Mouse (Mus musculus): Measurements from ENCODE around the gene Csmd2. TPM values are rescaled to one million over a fixed set of nuclear protein-coding genes. Genes with fewer than 3 reads are reported as not detected.

Gene Csmd2
- polyA plus RNA-seq, 1 experiment: 289 TPM

DNA sequence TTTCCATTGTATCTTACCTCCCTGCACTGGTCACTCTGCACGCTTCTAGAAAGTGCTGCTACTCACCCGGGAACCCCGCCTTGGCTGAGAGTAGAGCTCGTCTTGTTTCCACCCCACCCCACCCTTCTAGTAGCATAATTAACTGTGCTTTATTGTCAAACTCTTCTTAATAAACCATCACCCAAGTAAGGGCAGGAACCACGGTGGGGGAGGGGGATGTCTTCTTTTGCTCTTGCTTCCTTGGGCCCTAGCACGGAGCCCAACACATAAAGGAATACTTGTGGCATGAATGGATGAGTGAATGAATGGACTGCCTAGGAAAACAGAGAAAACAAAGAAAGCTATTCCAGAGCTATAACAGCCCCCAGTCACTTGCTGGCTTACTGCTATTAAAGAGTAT is 6.5 kb upstream of the Csmd2 start:
- Histone ChIP-seq H3K4me3 (replicated peaks; ENCODE audit: control insufficient read depth, low read depth, low read length) (no peak overlapping the region), H3K27ac (ENCODE audit: control insufficient read depth, insufficient read depth, low read depth, low read length, poor library complexity) (no peak overlapping the region), H3K4me1 (ENCODE audit: control insufficient read depth, insufficient read depth, low read length) (no peaks in the 10 kb centered on the region)
- TF ChIP-seq CTCF (IDR thresholded peaks at IDR 0.05; ENCODE audit: control insufficient read depth, insufficient read depth, low read length) (no peak), POLR2A (IDR thresholded peaks at IDR 0.05; ENCODE audit: borderline replicate concordance, control insufficient read depth, low read depth, low read length) (no peak)
- 78% methylated on average over 6 of the region's 6 CpGs for WGBS

DNA sequence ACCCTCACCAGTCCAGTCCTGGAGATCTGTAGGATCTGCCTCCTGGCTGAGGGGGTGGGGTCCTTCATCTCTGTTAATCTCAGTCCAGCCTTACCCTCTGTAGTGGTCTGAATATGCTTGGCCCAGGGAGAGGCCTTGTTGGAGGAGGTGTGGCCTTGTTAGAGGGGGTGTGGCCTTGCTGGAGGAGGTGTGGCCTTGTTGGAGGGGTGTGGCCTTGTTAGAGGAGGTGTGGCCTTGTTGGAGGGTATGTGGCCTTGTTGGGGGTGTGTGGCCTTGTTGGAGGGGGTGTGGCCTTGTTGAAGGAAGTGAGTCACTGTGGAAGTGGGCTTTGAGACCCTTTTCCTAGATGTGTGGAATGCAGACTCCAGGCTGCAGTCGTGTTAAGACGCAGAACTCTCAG is 3.2 kb upstream of the Csmd2 start:
- no peak overlapping the region for H3K4me3 ChIP-seq (replicated peaks; ENCODE audit: control insufficient read depth, low read depth, low read length)
- H3K4me1 ChIP-seq (ENCODE audit: control insufficient read depth, insufficient read depth, low read length): no peaks in the 10 kb centered on the region
- TF ChIP-seq POLR2A (IDR thresholded peaks at IDR 0.05; ENCODE audit: borderline replicate concordance, control insufficient read depth, low read depth, low read length) (no peak), CTCF (IDR thresholded peaks at IDR 0.05; ENCODE audit: control insufficient read depth, insufficient read depth, low read length) (no peak)
- H3K27ac ChIP-seq (ENCODE audit: control insufficient read depth, insufficient read depth, low read depth, low read length, poor library complexity): no peak overlapping the region
- 57% methylated on average over 2 of the region's 2 CpGs for WGBS

DNA sequence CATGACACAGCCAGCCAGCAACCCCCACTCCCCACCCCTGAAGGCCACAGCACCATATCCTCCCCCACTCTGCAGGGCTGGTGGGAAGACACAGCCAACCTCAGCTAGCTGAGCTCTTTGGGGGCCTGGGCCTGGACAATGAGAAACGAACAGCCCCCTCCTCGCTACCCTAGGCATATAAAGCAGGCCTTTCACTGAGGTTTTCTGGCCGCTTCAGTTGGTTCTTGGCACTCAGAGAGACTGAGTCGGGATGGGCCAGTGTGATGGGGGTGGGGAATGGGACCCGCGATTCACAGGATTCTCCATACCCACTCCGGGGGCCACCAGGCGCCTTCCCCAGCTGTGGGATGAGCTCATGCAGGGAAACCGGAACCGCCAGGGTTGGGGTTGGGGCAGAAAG is 1.8 kb upstream of the Csmd2 start:
- Histone ChIP-seq H3K4me3 (replicated peaks; ENCODE audit: control insufficient read depth, low read depth, low read length) (no peak overlapping the region), H3K27ac (ENCODE audit: control insufficient read depth, insufficient read depth, low read depth, low read length, poor library complexity) (no peak overlapping the region), H3K4me1 (ENCODE audit: control insufficient read depth, insufficient read depth, low read length) (no peaks in the 10 kb centered on the region)
- 18% methylated on average over 10 of the region's 10 CpGs for WGBS
- TF ChIP-seq POLR2A (IDR thresholded peaks at IDR 0.05; ENCODE audit: borderline replicate concordance, control insufficient read depth, low read depth, low read length): no peak
- TF ChIP-seq CTCF (IDR thresholded peaks at IDR 0.05; ENCODE audit: control insufficient read depth, insufficient read depth, low read length): no peak

DNA sequence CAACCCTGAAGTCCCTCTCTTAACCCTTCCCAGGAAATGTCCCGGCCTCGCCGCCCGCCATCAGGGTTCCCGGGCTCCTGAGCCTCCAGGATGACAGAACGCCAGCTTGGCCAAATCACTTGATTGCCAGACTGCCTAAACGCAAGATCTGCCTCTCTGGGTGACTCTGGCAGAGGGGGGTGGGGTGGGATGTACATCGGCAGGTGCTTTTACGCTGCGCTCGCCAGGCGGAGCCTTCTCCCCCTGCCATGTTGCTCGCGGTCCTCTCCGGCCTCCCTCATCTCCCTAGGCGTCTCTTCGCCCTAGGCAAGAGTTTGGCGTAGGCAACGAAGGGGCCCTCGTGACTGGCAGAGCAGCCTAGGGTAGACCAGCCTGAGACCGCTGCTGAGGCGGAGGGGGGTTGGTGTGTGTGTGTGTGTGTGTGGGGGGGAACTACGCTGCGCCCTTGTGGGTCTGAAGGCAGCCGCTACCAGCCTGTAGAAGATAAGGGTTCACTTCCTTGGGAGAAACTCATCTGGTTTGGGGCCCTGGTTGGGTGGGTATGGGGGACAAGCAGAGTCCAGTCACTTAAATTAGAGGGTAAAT is 1.1 kb upstream of the Csmd2 start:
- no peaks in the 10 kb centered on the region for H3K4me1 ChIP-seq (ENCODE audit: control insufficient read depth, insufficient read depth, low read length)
- no peak overlapping the region for H3K4me3 ChIP-seq (replicated peaks; ENCODE audit: control insufficient read depth, low read depth, low read length)
- TF ChIP-seq POLR2A (IDR thresholded peaks at IDR 0.05; ENCODE audit: borderline replicate concordance, control insufficient read depth, low read depth, low read length): no peak
- no peak for TF ChIP-seq CTCF (IDR thresholded peaks at IDR 0.05; ENCODE audit: control insufficient read depth, insufficient read depth, low read length)
- WGBS: 10% methylated on average over 25 of the region's 25 CpGs
- H3K27ac ChIP-seq (ENCODE audit: control insufficient read depth, insufficient read depth, low read depth, low read length, poor library complexity): no peak overlapping the region; the same call in 1 of the 2 replicates

DNA sequence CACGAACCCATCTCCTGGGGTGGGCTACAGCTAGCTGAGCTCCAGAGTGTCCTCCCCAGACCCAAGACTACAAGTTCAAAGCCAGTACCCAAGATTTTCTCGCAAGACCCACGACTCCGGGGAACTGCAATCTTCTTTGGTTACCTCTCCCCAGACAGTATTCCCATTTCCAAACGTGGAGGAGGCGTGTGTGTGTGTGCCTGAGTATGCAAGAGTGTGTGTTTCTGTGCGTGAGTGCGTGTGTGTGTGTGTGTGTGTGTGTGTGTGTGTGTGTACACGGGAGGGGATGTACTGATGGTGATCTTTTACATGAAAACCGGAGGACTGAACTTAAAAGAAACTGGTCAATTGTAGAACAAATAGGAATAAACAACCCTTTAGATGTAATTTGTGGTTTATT is 387 bp upstream of the Csmd2 start:
- WGBS: 8% methylated on average over 10 of the region's 10 CpGs
- Histone ChIP-seq H3K4me1 (ENCODE audit: control insufficient read depth, insufficient read depth, low read length) (no peaks in the 10 kb centered on the region), H3K27ac (ENCODE audit: control insufficient read depth, insufficient read depth, low read depth, low read length, poor library complexity) (no peak overlapping the region), H3K4me3 (replicated peaks; ENCODE audit: control insufficient read depth, low read depth, low read length) (no peak overlapping the region)
- TF ChIP-seq CTCF (IDR thresholded peaks at IDR 0.05; ENCODE audit: control insufficient read depth, insufficient read depth, low read length) (no peak), POLR2A (IDR thresholded peaks at IDR 0.05; ENCODE audit: borderline replicate concordance, control insufficient read depth, low read depth, low read length) (no peak)

DNA sequence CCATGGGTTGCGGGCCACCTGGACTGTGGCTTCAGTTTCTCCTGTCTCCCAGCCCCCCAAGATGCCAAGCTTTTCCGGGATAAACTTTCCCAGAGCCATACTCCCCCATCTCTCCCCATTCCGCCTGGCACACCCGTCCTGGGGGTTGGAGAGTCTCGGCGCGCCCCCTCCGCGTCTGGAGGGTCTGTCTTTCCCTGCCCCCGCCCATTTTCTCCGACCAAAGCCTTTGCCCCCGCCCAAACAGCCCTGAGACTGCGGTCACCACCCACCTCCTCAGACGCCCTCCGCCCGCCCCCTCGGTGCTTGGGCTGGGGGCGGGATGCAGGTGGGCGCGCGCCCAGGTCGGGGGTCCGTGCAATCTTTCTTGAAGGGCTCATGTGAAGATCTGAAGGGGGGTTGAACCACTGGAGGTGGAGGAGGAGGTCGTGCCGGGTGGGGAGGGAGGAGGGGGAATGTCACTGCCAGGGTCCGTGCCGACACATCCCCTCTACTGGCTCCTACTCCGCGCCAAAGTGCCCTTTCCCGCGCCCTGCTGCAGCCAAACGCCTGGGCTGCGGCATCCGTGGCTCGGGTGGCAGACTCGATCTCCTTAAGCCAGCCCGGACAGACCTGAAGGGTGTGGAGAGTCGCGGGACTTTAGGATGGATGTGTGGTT is 996 bp downstream of the Csmd2 start:
- TF ChIP-seq POLR2A (IDR thresholded peaks at IDR 0.05; ENCODE audit: borderline replicate concordance, control insufficient read depth, low read depth, low read length): no peak
- no peak for TF ChIP-seq CTCF (IDR thresholded peaks at IDR 0.05; ENCODE audit: control insufficient read depth, insufficient read depth, low read length)
- no peaks in the 10 kb centered on the region for H3K4me1 ChIP-seq (ENCODE audit: control insufficient read depth, insufficient read depth, low read length)
- no peak overlapping the region; the same call in 1 of the 2 replicates for H3K27ac ChIP-seq (ENCODE audit: control insufficient read depth, insufficient read depth, low read depth, low read length, poor library complexity)
- WGBS: 11% methylated on average over 38 of the region's 39 CpGs
- no peak overlapping the region for H3K4me3 ChIP-seq (replicated peaks; ENCODE audit: control insufficient read depth, low read depth, low read length)

DNA sequence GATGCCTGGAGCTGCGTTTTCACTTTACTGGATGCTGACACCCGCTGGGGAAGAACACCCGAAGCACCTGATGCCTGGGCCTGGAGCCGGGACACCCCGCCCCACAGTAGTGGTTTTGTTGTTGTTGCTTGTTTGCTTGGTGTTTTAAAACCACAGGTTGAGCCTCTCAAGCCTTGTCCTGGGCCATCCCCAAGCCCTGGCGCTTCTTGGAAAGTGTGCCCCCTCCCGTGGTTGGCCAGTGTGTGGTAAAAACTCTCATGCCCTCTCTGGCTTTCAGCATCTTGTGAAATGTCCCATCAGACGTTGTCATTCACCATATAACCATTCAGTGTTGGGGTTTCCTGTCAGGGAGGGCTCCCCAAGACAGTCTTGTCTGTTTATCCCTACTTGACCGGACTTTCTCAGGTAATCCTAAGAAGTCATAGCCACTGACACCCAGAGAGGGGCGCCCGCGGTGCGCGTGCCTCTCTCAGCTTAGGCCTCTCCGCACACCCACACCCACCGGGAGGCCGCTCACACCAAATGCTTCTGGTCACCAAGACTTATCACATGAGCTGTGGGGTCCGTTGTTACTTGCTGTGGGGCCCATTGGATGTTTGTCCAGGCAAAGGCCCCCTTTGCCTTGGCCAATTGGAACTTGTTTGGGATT is 1.8 kb downstream of the Csmd2 start:
- Histone ChIP-seq H3K4me1 (ENCODE audit: control insufficient read depth, insufficient read depth, low read length) (no peaks in the 10 kb centered on the region), H3K27ac (ENCODE audit: control insufficient read depth, insufficient read depth, low read depth, low read length, poor library complexity) (no peak overlapping the region), H3K4me3 (replicated peaks; ENCODE audit: control insufficient read depth, low read depth, low read length) (no peak overlapping the region)
- 9% methylated on average over 18 of the region's 18 CpGs for WGBS
- TF ChIP-seq CTCF (IDR thresholded peaks at IDR 0.05; ENCODE audit: control insufficient read depth, insufficient read depth, low read length): no peak
- no peak for TF ChIP-seq POLR2A (IDR thresholded peaks at IDR 0.05; ENCODE audit: borderline replicate concordance, control insufficient read depth, low read depth, low read length)

DNA sequence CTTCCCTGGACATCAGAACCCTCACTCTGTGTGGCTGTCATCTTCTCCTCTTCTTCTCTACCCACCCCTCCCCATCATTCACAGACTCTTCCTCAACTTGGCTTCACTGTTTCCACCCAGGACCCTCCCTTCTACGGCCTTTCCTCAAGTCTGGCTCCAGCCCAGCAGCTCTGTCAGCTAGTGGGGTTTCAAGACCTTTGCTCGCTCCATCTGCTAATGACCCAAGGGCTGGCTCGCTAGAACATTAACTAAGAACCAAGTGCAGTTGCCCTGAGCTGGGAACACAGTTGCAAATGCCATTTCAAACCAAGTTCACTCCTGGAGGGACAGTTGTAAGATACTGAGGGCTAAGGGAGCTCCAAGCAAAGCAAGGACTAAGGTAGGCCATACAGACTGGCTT is 11.6 kb downstream of the Csmd2 start:
- Histone ChIP-seq H3K27ac (ENCODE audit: control insufficient read depth, insufficient read depth, low read depth, low read length, poor library complexity) (no peak overlapping the region), H3K4me3 (replicated peaks; ENCODE audit: control insufficient read depth, low read depth, low read length) (no peak overlapping the region), H3K4me1 (ENCODE audit: control insufficient read depth, insufficient read depth, low read length) (no peaks in the 10 kb centered on the region)
- 47% methylated on average over 3 of the region's 3 CpGs for WGBS
- no peak for TF ChIP-seq CTCF (IDR thresholded peaks at IDR 0.05; ENCODE audit: control insufficient read depth, insufficient read depth, low read length)
